In the genomic region with DNA sequence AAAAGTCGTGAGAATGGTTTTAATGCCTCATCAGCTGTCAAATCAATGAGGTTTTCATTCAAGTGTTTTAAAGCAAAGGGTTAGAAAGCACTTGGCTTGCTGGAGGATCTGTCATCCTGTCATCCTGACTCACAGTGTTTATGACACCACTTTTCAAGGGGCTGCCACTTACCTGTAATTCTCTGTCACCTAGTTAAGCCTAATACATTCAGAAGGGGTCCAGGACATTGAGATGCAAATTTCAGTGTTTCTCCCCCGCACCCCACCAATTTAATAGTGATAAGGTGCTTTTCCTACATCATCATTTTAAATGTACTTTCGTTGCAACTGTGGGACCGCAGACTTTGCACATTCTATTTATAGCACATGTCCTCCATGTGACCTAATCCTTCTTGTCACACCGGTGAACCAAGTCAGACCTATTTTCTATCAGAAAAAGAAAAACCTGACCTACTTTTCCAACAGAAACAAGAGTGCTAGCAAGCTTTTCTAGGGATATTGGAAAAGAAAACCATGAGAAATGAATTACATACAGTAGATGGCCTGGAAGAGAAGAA, we compare ENCODE assay signal across 18 mouse cellular contexts. TPM values are rescaled to one million over a fixed set of nuclear protein-coding genes. Genes with fewer than 3 reads are reported as not detected.
DNase-seq lines count a peak whose midpoint lies in the region; ATAC-seq and TF ChIP-seq lines count a peak whose summit lies in the region.
"Had no signal": no experiment of that assay in that cellular context is flagged by ENCODE, and none has a peak within 500 bp of the region (broad histone marks: within the 10 kb centered on the region; RNA-seq: fewer than 3 reads in every experiment).

No protein-coding gene starts in this region.

- no peak for ATAC-seq in forebrain, embryonic 14.5 days
- no peak for ATAC-seq in heart, embryonic 12.5 days (ENCODE audit: insufficient number of reproducible peaks, low FRiP score)
- no peak for ATAC-seq in lung, embryonic 14.5 days (ENCODE audit: insufficient read depth)
- ATAC-seq in heart, embryonic 16.5 days (replicated peaks; ENCODE audit: extremely low read depth, insufficient read depth, low FRiP score) = no peak
- ATAC-seq: liver, embryonic 12.5 days; lung, postnatal 0 days; Patski had no signal

- TF ChIP-seq CTCF in lung, embryonic 14.5 days (IDR thresholded peaks at IDR 0.05; ENCODE audit: low read depth) = no peak
- TF ChIP-seq CTCF in left cerebral cortex, adult 2 months (IDR thresholded peaks at IDR 0.05) = no peak

- DNase-seq in forebrain, embryonic 14.5 days (ENCODE audit: low spot score) = peak; percentile 34
- no peak for DNase-seq in forebrain, embryonic 10.5 days (ENCODE audit: extremely low spot score, low spot score)
- no peak for DNase-seq in heart, postnatal 14 days
- DNase-seq in lung, embryonic 14.5 days = peak; percentile 18
- no peak for DNase-seq in lung, postnatal 10 days
- DNase-seq in left cerebral cortex, adult 2 months (ENCODE audit: extremely low spot score in 1 of 2, low spot score in 2 of 2) = no peak
- DNase-seq: cerebellum, adult 11 months; cerebellum, postnatal 25 days; gastrocnemius, postnatal 14 days; kidney, adult 9 months; kidney, postnatal 4 days; left cerebral cortex, postnatal 4 days; thymus, postnatal 25 days had no signal

- no peaks in the 10 kb centered on the region for H3K4me1 ChIP-seq in forebrain, embryonic 14.5 days (ENCODE audit: control insufficient read depth, insufficient read depth, low read length)
- H3K4me1 ChIP-seq in forebrain, embryonic 10.5 days = peaks cover 11% of the 10 kb centered on the region
- H3K4me1 ChIP-seq in heart, embryonic 12.5 days (replicated peaks) = peaks cover 44% of the 10 kb centered on the region
- peaks cover 9% of the 10 kb centered on the region for H3K4me1 ChIP-seq in lung, embryonic 14.5 days (ENCODE audit: insufficient read depth)
- H3K4me1 ChIP-seq in heart, embryonic 16.5 days (ENCODE audit: control insufficient read depth, insufficient read depth, low read length) = peaks cover 31% of the 10 kb centered on the region

- 61% methylated on average over 5 of the region's 5 CpGs for WGBS in forebrain, embryonic 14.5 days
- WGBS in forebrain, embryonic 10.5 days = 83% methylated on average over 5 of the region's 5 CpGs
- WGBS in heart, embryonic 12.5 days = 19% methylated on average over 5 of the region's 5 CpGs
- WGBS in lung, embryonic 14.5 days = 29% methylated on average over 5 of the region's 5 CpGs
- WGBS in heart, embryonic 16.5 days = 21% methylated on average over 5 of the region's 5 CpGs

- H3K27me3 ChIP-seq in forebrain, embryonic 14.5 days (replicated peaks; ENCODE audit: control insufficient read depth, insufficient read depth, low read length) = no peaks in the 10 kb centered on the region
- H3K27me3 ChIP-seq in forebrain, embryonic 10.5 days (ENCODE audit: poor library complexity, severe bottlenecking) = no peaks in the 10 kb centered on the region
- no peaks in the 10 kb centered on the region for H3K27me3 ChIP-seq in heart, embryonic 12.5 days (replicated peaks)
- H3K27me3 ChIP-seq in lung, embryonic 14.5 days (ENCODE audit: insufficient read depth, low read length) = no peaks in the 10 kb centered on the region
- H3K27me3 ChIP-seq in heart, embryonic 16.5 days (ENCODE audit: control insufficient read depth, insufficient read depth, low read length) = no peaks in the 10 kb centered on the region
- H3K27me3 ChIP-seq: Patski had no signal

- intact Hi-C loops in heart, postnatal 14 days (cut with DNase I) = no loop called here
- intact Hi-C loops in left cerebral cortex, adult 2 months (cut with DNase I) = no loop called here

- no peak overlapping the region for H3K9ac ChIP-seq in forebrain, embryonic 14.5 days (ENCODE audit: low read length)
- no peak overlapping the region for H3K9ac ChIP-seq in heart, embryonic 12.5 days
- no peak overlapping the region for H3K9ac ChIP-seq in lung, embryonic 14.5 days
- no peak overlapping the region; the same call in 1 of the 2 replicates for H3K9ac ChIP-seq in heart, embryonic 16.5 days (ENCODE audit: low read length)
- H3K9ac ChIP-seq: liver, embryonic 12.5 days had no signal

- no peak overlapping the region for H3K4me2 ChIP-seq in forebrain, embryonic 14.5 days (ENCODE audit: low read length)
- H3K4me2 ChIP-seq in heart, embryonic 12.5 days = peak overlapping the region; percentile 35
- no peak overlapping the region for H3K4me2 ChIP-seq in lung, embryonic 14.5 days
- H3K4me2 ChIP-seq in heart, embryonic 16.5 days (ENCODE audit: low read depth, low read length) = peak overlapping the region; percentile 26; the same call in 1 of the 2 replicates
- H3K4me2 ChIP-seq: liver, embryonic 12.5 days had no signal

- no peaks in the 10 kb centered on the region for H3K36me3 ChIP-seq in forebrain, embryonic 14.5 days (ENCODE audit: control insufficient read depth, insufficient read depth, low read length)
- H3K36me3 ChIP-seq in forebrain, embryonic 10.5 days (replicated peaks) = no peaks in the 10 kb centered on the region
- H3K36me3 ChIP-seq in heart, embryonic 12.5 days = peaks cover 11% of the 10 kb centered on the region
- peaks cover 10% of the 10 kb centered on the region; the same call in 1 of the 2 replicates for H3K36me3 ChIP-seq in lung, embryonic 14.5 days (ENCODE audit: insufficient read depth)
- H3K36me3 ChIP-seq in heart, embryonic 16.5 days (ENCODE audit: control insufficient read depth, insufficient read depth) = no peaks in the 10 kb centered on the region; the same call in 1 of the 2 replicates
- H3K36me3 ChIP-seq: liver, embryonic 12.5 days had no signal

- no peak overlapping the region for H3K27ac ChIP-seq in forebrain, embryonic 14.5 days (ENCODE audit: low read depth, low read length)
- no peak overlapping the region for H3K27ac ChIP-seq in forebrain, embryonic 10.5 days
- peak overlapping the region; percentile 46 for H3K27ac ChIP-seq in heart, embryonic 12.5 days (ENCODE audit: poor library complexity, severe bottlenecking)
- H3K27ac ChIP-seq in lung, embryonic 14.5 days (ENCODE audit: low read depth) = no peak overlapping the region
- H3K27ac ChIP-seq in heart, embryonic 16.5 days (ENCODE audit: low read length) = peak overlapping the region; percentile 27
- no peak overlapping the region for H3K27ac ChIP-seq in left cerebral cortex, adult 2 months
- H3K27ac ChIP-seq: liver, embryonic 12.5 days had no signal

- no peaks in the 10 kb centered on the region for H3K9me3 ChIP-seq in forebrain, embryonic 14.5 days (replicated peaks; ENCODE audit: control insufficient read depth, low read length)
- no peaks in the 10 kb centered on the region for H3K9me3 ChIP-seq in forebrain, embryonic 10.5 days
- H3K9me3 ChIP-seq in heart, embryonic 12.5 days (replicated peaks) = no peaks in the 10 kb centered on the region
- no peaks in the 10 kb centered on the region for H3K9me3 ChIP-seq in lung, embryonic 14.5 days (ENCODE audit: low read depth, low read length)
- no peaks in the 10 kb centered on the region for H3K9me3 ChIP-seq in heart, embryonic 16.5 days (replicated peaks; ENCODE audit: control insufficient read depth, low read length)
- H3K9me3 ChIP-seq: liver, embryonic 12.5 days had no signal

- H3K4me3 ChIP-seq in forebrain, embryonic 14.5 days (ENCODE audit: low read depth, low read length) = no peak overlapping the region
- no peak overlapping the region for H3K4me3 ChIP-seq in forebrain, embryonic 10.5 days
- no peak overlapping the region for H3K4me3 ChIP-seq in heart, embryonic 12.5 days
- H3K4me3 ChIP-seq in lung, embryonic 14.5 days (ENCODE audit: low read depth, low read length) = no peak overlapping the region
- H3K4me3 ChIP-seq in heart, embryonic 16.5 days (ENCODE audit: low read length) = no peak overlapping the region
- no peak overlapping the region for H3K4me3 ChIP-seq in left cerebral cortex, adult 2 months
- H3K4me3 ChIP-seq: liver, embryonic 12.5 days had no signal

RNA-seq across cellular contexts. Expression of a gene that starts 29.7 kb away (rescaled TPM):
- polyA plus RNA-seq in forebrain, embryonic 14.5 days (2014; fragmentation: Nextera tagmentation; extraction: Ambion mirVana) = 44.1 and 55.2 TPM in 2 replicates
- 69.6 and 72.9 TPM in 2 replicates for polyA plus RNA-seq in forebrain, embryonic 10.5 days (2016; fragmentation: Nextera tagmentation; extraction: Ambion mirVana)
- 131 and 135 TPM in 2 replicates for polyA plus RNA-seq in heart, embryonic 12.5 days (2016; fragmentation: Nextera tagmentation; extraction: Ambion mirVana)
- 10 to 100 TPM; 45.8 to 48.2 TPM for total RNA-seq in heart, postnatal 14 days (2021)
- polyA plus RNA-seq in lung, embryonic 14.5 days (2014; fragmentation: Nextera tagmentation; extraction: Ambion mirVana) = 128 and 135 TPM in 2 replicates
- 108 and 115 TPM in 2 replicates for polyA plus RNA-seq in heart, embryonic 16.5 days (2015; fragmentation: Nextera tagmentation; extraction: Ambion mirVana)
- total RNA-seq in left cerebral cortex, adult 2 months (2021) = 10 to 100 TPM; 37.6 to 38.2 TPM

Comparison
In these comparisons a context has a peak if more than half of its experiments do, and no peak if none do; other contexts are left out.
1. DNase-seq: peak in forebrain, embryonic 14.5 days (single experiment) and lung, embryonic 14.5 days (single experiment); none in forebrain, embryonic 10.5 days (single experiment), heart, postnatal 14 days (0 of 2), lung, postnatal 10 days (single experiment) and left cerebral cortex, adult 2 months (0 of 2).
2. H3K27ac ChIP-seq: peak in heart, embryonic 12.5 days (single experiment) and heart, embryonic 16.5 days (single experiment); none in forebrain, embryonic 14.5 days (single experiment), forebrain, embryonic 10.5 days (single experiment), lung, embryonic 14.5 days (single experiment) and left cerebral cortex, adult 2 months (single experiment).
3. H3K4me2 ChIP-seq: peak in heart, embryonic 12.5 days (single experiment) and heart, embryonic 16.5 days (single experiment); none in forebrain, embryonic 14.5 days (single experiment) and lung, embryonic 14.5 days (single experiment).